Mouse (Mus musculus) megakaryocyte, adult 5-6 weeks (primary cell): Measurements from ENCODE around the gene Nid2. TPM values are rescaled to one million over a fixed set of nuclear protein-coding genes. Genes with fewer than 3 reads are reported as not detected.

Source experiments
- ATAC-seq: 2 replicates; pipeline ENCODE4 v1.8.0; 2016; ENCODE audit warnings: mild to moderate bottlenecking, inconsistent platforms; ENCODE audit not compliant: poor library complexity, severe bottlenecking
- total RNA-seq, 2 experiments: library from RNA; stranded (forward) in 1 of 2; stranded (reverse) in 1 of 2; fragments of 153-499, 151-499 nt in 1 of 2; fragments of 221-1000, 200-1000 nt in 1 of 2; gene quantifications; 2 replicates each; pipeline versions ENCODE4 v1.2.3 to v1.2.4; 2015 to 2017

Nid2 gene
- total RNA-seq, 2 experiments from 2014 or later: 0.27 to 2.2 TPM

DNA sequence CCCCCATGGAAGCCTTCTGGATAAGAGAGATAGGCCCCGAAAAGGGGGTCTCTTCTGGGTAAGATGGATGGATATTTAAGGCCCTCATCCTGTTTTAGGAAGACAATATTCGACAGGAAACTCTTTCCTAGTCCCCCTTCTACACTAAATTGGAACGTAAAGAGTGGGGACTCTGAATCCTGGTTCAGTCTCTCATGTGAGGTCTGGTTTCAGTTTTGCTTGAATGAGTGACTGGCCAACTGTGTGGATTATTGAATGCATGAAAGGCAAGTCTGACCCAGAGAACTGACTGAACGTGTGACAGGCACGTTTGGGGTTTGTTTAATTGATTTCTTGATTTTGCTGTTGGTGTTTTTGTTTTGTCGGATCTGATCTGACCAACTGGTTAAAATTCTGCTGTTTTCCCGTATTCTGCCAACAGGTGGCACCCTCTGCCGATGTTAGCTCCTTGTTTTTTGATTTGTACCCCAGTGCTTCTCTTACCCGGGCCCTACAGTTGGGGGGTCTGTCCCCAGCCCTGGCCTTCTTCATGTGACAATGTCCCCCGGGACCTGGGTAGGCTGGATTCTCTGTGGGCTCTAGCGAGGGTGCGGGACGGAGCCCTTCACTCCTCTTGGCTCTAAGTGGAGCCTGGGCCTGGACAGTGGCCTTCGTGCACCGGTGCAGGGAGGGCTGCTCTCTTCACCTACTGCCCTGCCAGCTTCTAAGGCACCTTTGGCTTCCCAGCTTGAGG, 88.7 kb downstream of the Nid2 start:
- ATAC-seq: peak; percentile 81

DNA sequence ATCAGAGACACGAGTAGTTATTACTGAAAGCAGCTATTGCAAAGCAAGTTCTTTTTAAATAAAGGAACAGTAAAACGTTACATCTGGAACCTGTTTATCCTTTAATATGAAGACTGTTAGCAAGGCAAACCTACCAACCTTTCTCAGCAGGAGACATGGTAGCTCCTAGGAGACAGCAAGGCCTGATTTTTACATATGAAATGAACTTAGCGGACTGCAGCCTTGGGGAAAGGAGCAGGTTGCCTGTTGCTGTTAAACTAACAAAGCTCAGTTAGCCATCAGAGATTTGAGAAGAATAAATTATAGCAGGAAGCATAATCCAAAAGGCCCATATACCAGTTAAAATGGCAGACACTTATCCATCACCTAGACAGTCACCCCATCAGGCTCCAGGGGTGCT, 102.4 kb downstream of the Nid2 start:
- no peak for ATAC-seq

DNA sequence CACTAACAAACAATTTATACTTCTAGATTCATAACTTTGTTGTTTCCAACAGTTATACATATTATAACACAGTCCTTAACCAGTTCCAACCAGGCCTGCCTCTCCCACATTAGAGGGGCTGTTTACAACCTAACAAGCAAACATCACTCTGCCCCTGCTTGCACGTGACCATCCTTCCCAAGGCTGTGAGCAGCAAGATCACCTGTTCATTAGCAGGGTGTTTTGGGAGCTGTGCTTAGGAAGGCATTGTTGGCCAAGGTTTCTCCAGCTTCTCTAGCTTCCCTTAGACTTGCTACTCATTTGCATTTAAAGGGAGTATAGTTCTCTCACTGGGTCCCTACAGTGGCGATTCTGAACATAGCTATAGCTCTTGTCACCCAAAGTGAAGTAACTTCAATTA, 107.2 kb downstream of the Nid2 start:
- ATAC-seq: no peak

DNA sequence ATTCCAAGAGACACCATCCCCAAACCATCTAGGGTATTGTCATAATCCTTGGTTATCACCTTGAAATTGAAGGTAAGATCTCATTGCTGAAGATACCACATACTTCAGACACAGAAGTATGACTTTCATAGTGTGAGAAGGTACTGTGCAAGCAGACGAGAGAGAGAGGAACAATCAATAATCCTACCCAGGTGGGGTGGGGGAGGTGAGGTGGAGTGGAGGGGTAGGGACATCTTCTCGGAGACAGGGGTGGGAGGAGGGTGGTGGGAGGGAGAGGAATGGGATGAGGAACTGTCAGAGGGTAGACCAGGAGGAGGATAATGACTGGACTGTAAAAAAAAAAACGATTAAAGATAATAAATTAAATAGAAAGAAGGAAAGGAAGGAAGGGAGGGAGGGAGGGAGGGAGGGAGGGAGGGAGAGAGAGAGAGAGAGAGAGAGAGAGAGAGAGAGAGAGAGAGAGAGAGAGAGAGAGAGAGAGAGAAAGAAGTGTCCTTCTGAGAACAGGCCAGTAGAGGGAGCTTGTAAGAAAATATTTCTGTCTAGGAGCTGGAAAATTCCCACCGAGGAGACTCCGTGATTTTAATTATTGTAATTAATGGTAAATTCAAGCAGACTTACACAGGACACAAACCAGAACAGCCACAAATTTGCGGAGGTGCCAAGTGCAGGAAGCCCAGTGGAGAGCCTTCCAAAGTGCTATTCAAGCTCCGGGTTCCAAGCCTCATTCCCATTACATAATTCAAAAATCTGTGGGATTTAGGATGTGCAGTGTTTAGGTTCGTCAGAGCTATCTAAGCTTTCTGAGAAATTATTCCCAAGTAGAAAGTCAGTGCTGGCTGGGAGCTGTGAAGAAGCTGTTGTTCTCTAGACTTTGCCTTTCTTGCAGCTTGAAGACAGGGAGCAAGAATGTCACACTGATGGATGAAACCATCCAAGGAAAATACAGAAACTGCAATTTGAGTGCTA, 108.0 kb downstream of the Nid2 start:
- no peak for ATAC-seq

DNA sequence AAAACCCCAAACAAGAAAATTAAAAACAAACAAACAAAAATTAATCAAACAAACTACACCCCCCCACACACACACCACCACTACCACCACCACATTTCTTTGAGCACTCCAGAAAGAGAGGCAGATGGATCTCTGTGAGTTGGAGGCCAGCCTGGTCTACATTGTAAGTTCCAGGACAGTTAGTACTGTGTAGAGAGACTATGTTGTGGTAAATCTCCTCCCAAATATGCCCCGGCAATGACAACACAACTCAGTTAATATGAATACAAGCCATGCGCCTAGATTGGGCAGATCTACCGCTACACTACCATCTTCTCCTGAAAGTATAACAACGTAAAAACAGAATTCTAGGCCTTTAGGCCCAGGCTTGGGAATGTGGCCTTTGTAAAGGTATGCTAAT, 109.2 kb downstream of the Nid2 start:
- ATAC-seq: no peak

Other genes starting within 250 kb of the Nid2 start
- not detected in 2 replicates for gene Gm2244, start 201.3 kb upstream of the Nid2 start, total RNA-seq (2015)
- gene Gm2244, start 201.3 kb upstream of the Nid2 start, total RNA-seq (2017): not detected in 2 replicates
- 0.13 TPM in 1 of 2 replicates, not detected in the other for gene Gm2237, start 166.1 kb upstream of the Nid2 start, total RNA-seq (2015)
- not detected in 2 replicates for gene Gm2237, start 166.1 kb upstream of the Nid2 start, total RNA-seq (2017)
- gene Gm5458, start 148.7 kb upstream of the Nid2 start, total RNA-seq (2015): not detected in 2 replicates
- not detected in 2 replicates for gene Gm5458, start 148.7 kb upstream of the Nid2 start, total RNA-seq (2017)
- gene Rtraf, start 72.6 kb downstream of the Nid2 start, total RNA-seq (2015): 128 and 137 TPM in 2 replicates
- 102 and 108 TPM in 2 replicates for gene Rtraf, start 72.6 kb downstream of the Nid2 start, total RNA-seq (2017)
- 165 and 177 TPM in 2 replicates for gene Gng2, start 226.4 kb downstream of the Nid2 start, total RNA-seq (2015)
- 74.5 and 87.6 TPM in 2 replicates for gene Gng2, start 226.4 kb downstream of the Nid2 start, total RNA-seq (2017)